Mouse (Mus musculus): ENCODE data around the gene Havcr2.

The Havcr2 gene

GRCm38 (mm10) chr11:46454453-46455045, at the start of gene Havcr2:
TSS of gene Havcr2 (plus strand) at chr11:46454935.
- in situ Hi-C loops (cut with MboI; ENCODE audit: unreplicated experiment in 2 of 2): no loop called here

GRCm38 (mm10) chr11:46404986-46405385, 49.7 kb upstream of the Havcr2 start:
- in situ Hi-C loops (cut with MboI; ENCODE audit: unreplicated experiment in 2 of 2): no loop called here

GRCm38 (mm10) chr11:46406721-46407120, 48.0 kb upstream of the Havcr2 start:
- in situ Hi-C loops (cut with MboI; ENCODE audit: unreplicated experiment in 2 of 2): no loop called here

- in situ Hi-C loops (cut with MboI; ENCODE audit: unreplicated experiment in 2 of 2): no loop called here
Measured at GRCm38 (mm10) chr11:46410018-46410563, 44.6 kb upstream of the Havcr2 start.

- in situ Hi-C loops (cut with MboI; ENCODE audit: unreplicated experiment in 2 of 2): no loop called here
Measured at GRCm38 (mm10) chr11:46418438-46418837, 36.3 kb upstream of the Havcr2 start.

GRCm38 (mm10) chr11:46418860-46419259, 35.9 kb upstream of the Havcr2 start:
- in situ Hi-C loops (cut with MboI; ENCODE audit: unreplicated experiment in 2 of 2): no loop called here

GRCm38 (mm10) chr11:46421086-46421888, 33.4 kb upstream of the Havcr2 start:
- in situ Hi-C loops (cut with MboI; ENCODE audit: unreplicated experiment in 2 of 2): no loop called here

GRCm38 (mm10) chr11:46428131-46428530, 26.6 kb upstream of the Havcr2 start:
- in situ Hi-C loops (cut with MboI; ENCODE audit: unreplicated experiment in 2 of 2): loop anchor here in 1 of 2 experiments (5.0 kb wide), 2 partner anchors 41 to 101 kb away; partner anchors contain the start of gene Itk

GRCm38 (mm10) chr11:46430123-46430522, 24.6 kb upstream of the Havcr2 start:
- in situ Hi-C loops (cut with MboI; ENCODE audit: unreplicated experiment in 2 of 2): loop anchor here (5.0 kb wide), 2 partner anchors 103 to 163 kb away; no protein-coding TSS in a partner anchor

GRCm38 (mm10) chr11:46431129-46431528, 23.6 kb upstream of the Havcr2 start:
- in situ Hi-C loops (cut with MboI; ENCODE audit: unreplicated experiment in 2 of 2): loop anchor here (5.0 kb wide), 2 partner anchors 104 to 164 kb away; no protein-coding TSS in a partner anchor

- in situ Hi-C loops (cut with MboI; ENCODE audit: unreplicated experiment in 2 of 2): loop anchor here in 1 of 2 experiments (5.0 kb wide), 2 partner anchors 163 to 483 kb away; no protein-coding TSS in a partner anchor
Measured at GRCm38 (mm10) chr11:46435363-46435762, 19.4 kb upstream of the Havcr2 start.

- in situ Hi-C loops (cut with MboI; ENCODE audit: unreplicated experiment in 2 of 2): loop anchor here in 1 of 2 experiments (5.0 kb wide), 2 partner anchors 165 to 485 kb away; no protein-coding TSS in a partner anchor
Measured at GRCm38 (mm10) chr11:46436760-46437458, 17.8 kb upstream of the Havcr2 start, which contains the start of gene Med7. TSS of gene Med7 (plus strand) at chr11:46436925.

GRCm38 (mm10) chr11:46437459-46438000, 17.2 kb upstream of the Havcr2 start:
- in situ Hi-C loops (cut with MboI; ENCODE audit: unreplicated experiment in 2 of 2): loop anchor here in 1 of 2 experiments (5.0 kb wide), 2 partner anchors 165 to 485 kb away; no protein-coding TSS in a partner anchor

GRCm38 (mm10) chr11:46439005-46439543, 15.7 kb upstream of the Havcr2 start:
- in situ Hi-C loops (cut with MboI; ENCODE audit: unreplicated experiment in 2 of 2): loop anchor here in 1 of 2 experiments (5.0 kb wide), 2 partner anchors 167 to 487 kb away; no protein-coding TSS in a partner anchor

GRCm38 (mm10) chr11:46441774-46442173, 13.0 kb upstream of the Havcr2 start:
- in situ Hi-C loops (cut with MboI; ENCODE audit: unreplicated experiment in 2 of 2): loop anchor here (10.0 kb wide), 3 partner anchors 193 to 1213 kb away; partner anchors contain the start of gene Thg1l (in 1 of the 2)

GRCm38 (mm10) chr11:46443152-46443551, 11.6 kb upstream of the Havcr2 start:
- in situ Hi-C loops (cut with MboI; ENCODE audit: unreplicated experiment in 2 of 2): loop anchor here (10.0 kb wide), 3 partner anchors 192 to 1212 kb away; partner anchors contain the start of gene Thg1l (in 1 of the 2)

GRCm38 (mm10) chr11:46443979-46444378, 10.8 kb upstream of the Havcr2 start:
- in situ Hi-C loops (cut with MboI; ENCODE audit: unreplicated experiment in 2 of 2): loop anchor here (10.0 kb wide), 3 partner anchors 191 to 1211 kb away; partner anchors contain the start of gene Thg1l (in 1 of the 2)

GRCm38 (mm10) chr11:46446150-46446549, 8.6 kb upstream of the Havcr2 start:
- in situ Hi-C loops (cut with MboI; ENCODE audit: unreplicated experiment in 2 of 2): loop anchor here (5.0 to 10.0 kb wide), 5 partner anchors 186 to 1209 kb away; partner anchors contain the start of gene Thg1l (in 1 of the 2)
